Mouse (Mus musculus) CH12.LX (cell line): ENCODE measurements around the gene Fbxl14. TPM values are rescaled to one million over a fixed set of nuclear protein-coding genes. Genes with fewer than 3 reads are reported as not detected.
"Not testable (repeated sequence)": the region's sequence is repeated elsewhere in the genome, so short reads cannot be mapped to it uniquely, and the experiment has no call there.

ENCODE experiments used
- DNase-seq: peaks from one replicate; pipeline ENCODE4 v3.0.0-alpha.2; 2013; ENCODE audit errors: extremely low read depth
- H3K27ac ChIP-seq: 2 replicates; pipeline ENCODE4 v1.5.1; 2012; ENCODE audit warnings: low read depth, mild to moderate bottlenecking, control low read depth, moderate library complexity; ENCODE audit not compliant: insufficient read depth
- H3K27me3 ChIP-seq: replicated peaks from 2 replicates; pipeline ENCODE3; 2012; ENCODE audit warnings: inconsistent platforms
- H3K36me3 ChIP-seq, 2 experiments: replicated peaks in 1 of 2; 2 replicates each; pipeline versions ENCODE3 to v1.6.1; 2012; ENCODE audit warnings: inconsistent platforms in 1 of 2, low read length in 1 of 2, mild to moderate bottlenecking in 1 of 2, mixed read lengths in 1 of 2, moderate library complexity in 1 of 2; ENCODE audit not compliant: control insufficient read depth in 1 of 2, insufficient read depth in 1 of 2
- H3K4me1 ChIP-seq, 2 experiments: 2 replicates each; pipeline ENCODE4 v1.6.1; 2012; ENCODE audit warnings: inconsistent platforms in 1 of 2, moderate library complexity in 1 of 2; ENCODE audit not compliant: insufficient read depth in 2 of 2, control insufficient read depth in 1 of 2
- H3K4me2 ChIP-seq: 2 replicates; pipeline ENCODE4 v1.6.1; 2012; ENCODE audit warnings: low read depth, mild to moderate bottlenecking, control low read depth; ENCODE audit not compliant: poor library complexity, insufficient read depth, severe bottlenecking
- H3K4me3 ChIP-seq, 3 experiments: fragments of 150-350 bp in 1 of 3; sonication (generic) in 1 of 3; replicated peaks in 1 of 3; 2 replicates each; pipeline versions ENCODE3 to v1.5.1; 2011 to 2012; ENCODE audit warnings: low read depth in 2 of 3, low read length in 2 of 3, mild to moderate bottlenecking in 2 of 3, moderate library complexity in 2 of 3, control low read depth in 1 of 3, improper control_type of control experiment in 1 of 3, inconsistent platforms in 1 of 3, mixed read lengths in 1 of 3; ENCODE audit not compliant: poor library complexity in 1 of 3
- H3K79me2 ChIP-seq: replicated peaks from 2 replicates; pipeline ENCODE4 v1.6.1; 2012; ENCODE audit warnings: mild to moderate bottlenecking, moderate library complexity; ENCODE audit not compliant: control insufficient read depth, poor library complexity, insufficient read depth, severe bottlenecking; ENCODE audit errors: extremely low read depth
- H3K9ac ChIP-seq: 2 replicates; pipeline ENCODE4 v1.6.1; 2012; ENCODE audit warnings: low read depth, mild to moderate bottlenecking, control low read depth, moderate library complexity; ENCODE audit not compliant: insufficient read depth
- H3K9me3 ChIP-seq: replicated peaks from 2 replicates; pipeline ENCODE3; 2012; ENCODE audit warnings: low read length, inconsistent platforms, mixed read lengths
- CTCF ChIP-seq, 2 experiments: IDR thresholded peaks in 1 of 2; conservative IDR thresholded peaks in 1 of 2; 2 replicates each; pipeline ENCODE4 v1.5.1; 2011 to 2012; ENCODE audit warnings: low read depth in 2 of 2, low read length in 2 of 2, improper control_type of control experiment in 1 of 2, inconsistent platforms in 1 of 2, mild to moderate bottlenecking in 1 of 2, moderate library complexity in 1 of 2
- EP300 ChIP-seq: IDR thresholded peaks from 2 replicates; pipeline ENCODE4 v1.6.1; 2011; ENCODE audit warnings: low read length, improper control_type of control experiment
- MAFK ChIP-seq: IDR thresholded peaks from 2 replicates; pipeline ENCODE4 v1.6.1; 2011; ENCODE audit warnings: low read length, improper control_type of control experiment; ENCODE audit not compliant: insufficient replicate concordance
- TCF12 ChIP-seq: IDR thresholded peaks from 2 replicates; pipeline ENCODE4 v1.6.1; 2014; ENCODE audit warnings: low read depth, mild to moderate bottlenecking, inconsistent platforms, low read length, improper control_type of control experiment
- dilution Hi-C: fragments of 300-500 bp; cut with MboI; formaldehyde crosslinking; loops from 2 replicates; pipeline ENCODE4 v1.14.3; 2020; ENCODE audit warnings: low sequenced_read_pairs; ENCODE audit not compliant: extremely low pct_unique_long_range_greater_than_20kb, extremely low pct_ligation_motif_present
- in situ Hi-C: fragments of 300-500 bp; cut with MboI; formaldehyde crosslinking; loops from 3 replicates; pipeline ENCODE4 v1.14.3; 2019; ENCODE audit warnings: low sequenced_read_pairs, low pct_ligation_motif_present, low pct_unique_long_range_greater_than_20kb, mixed read lengths
- polyA plus RNA-seq: library from polyadenylated mRNA; unstranded; fragments of >175 nt; gene quantifications from 2 replicates; pipeline ENCODE4 v1.2.1, GENCODE M21; 2012; ENCODE audit warnings: low read depth; ENCODE audit not compliant: insufficient read length
- total RNA-seq, 2 experiments: library from RNA; depleted of rRNA; stranded (reverse); fragments of 300-350 nt in 1 of 2; fragments of >200 nt in 1 of 2; gene quantifications; 2 replicates each; pipeline ENCODE4 v1.2.3; 2012 to 2014

The Fbxl14 gene
- total and polyA plus RNA-seq, 3 experiments: 29.9 to 32.0 (median 30.3) TPM

DNA sequence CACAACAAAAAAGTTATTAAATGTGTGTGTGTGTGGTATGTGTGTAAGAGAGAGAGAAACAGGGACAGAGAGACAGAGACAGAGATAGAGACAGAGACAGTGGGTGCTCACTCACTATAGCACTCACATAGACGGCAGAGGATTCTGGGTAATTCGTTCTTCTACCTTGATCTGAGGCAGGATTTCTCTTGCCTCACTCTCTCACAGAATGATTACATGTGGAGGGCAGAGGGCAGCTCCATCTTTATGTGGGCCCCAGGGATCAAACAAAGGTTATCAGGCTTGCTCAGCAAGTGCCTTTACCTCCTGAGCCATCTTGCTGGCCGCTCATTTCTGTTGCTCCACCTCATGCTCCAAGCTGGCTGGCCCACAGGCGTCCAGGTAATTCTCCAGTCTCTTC is 45.1 kb upstream of the Fbxl14 start:
- TF ChIP-seq MAFK: no peak
- H3K9ac ChIP-seq: no peak overlapping the region
- peaks cover 0 to 3% of the 10 kb centered on the region in 2 experiments; a peak in 1 of 4 replicates for H3K4me1 ChIP-seq
- no peak for DNase-seq
- H3K79me2 ChIP-seq: no peaks in the 10 kb centered on the region
- no peak overlapping the region for H3K4me2 ChIP-seq
- peaks cover 0 to 30% of the 10 kb centered on the region in 2 experiments for H3K36me3 ChIP-seq
- no peak overlapping the region for H3K27ac ChIP-seq
- dilution Hi-C loops: no loop called here
- no peaks in the 10 kb centered on the region for H3K27me3 ChIP-seq
- in situ Hi-C loops: no loop called here
- no peaks in the 10 kb centered on the region for H3K9me3 ChIP-seq
- no peak overlapping the region for H3K4me3 ChIP-seq

DNA sequence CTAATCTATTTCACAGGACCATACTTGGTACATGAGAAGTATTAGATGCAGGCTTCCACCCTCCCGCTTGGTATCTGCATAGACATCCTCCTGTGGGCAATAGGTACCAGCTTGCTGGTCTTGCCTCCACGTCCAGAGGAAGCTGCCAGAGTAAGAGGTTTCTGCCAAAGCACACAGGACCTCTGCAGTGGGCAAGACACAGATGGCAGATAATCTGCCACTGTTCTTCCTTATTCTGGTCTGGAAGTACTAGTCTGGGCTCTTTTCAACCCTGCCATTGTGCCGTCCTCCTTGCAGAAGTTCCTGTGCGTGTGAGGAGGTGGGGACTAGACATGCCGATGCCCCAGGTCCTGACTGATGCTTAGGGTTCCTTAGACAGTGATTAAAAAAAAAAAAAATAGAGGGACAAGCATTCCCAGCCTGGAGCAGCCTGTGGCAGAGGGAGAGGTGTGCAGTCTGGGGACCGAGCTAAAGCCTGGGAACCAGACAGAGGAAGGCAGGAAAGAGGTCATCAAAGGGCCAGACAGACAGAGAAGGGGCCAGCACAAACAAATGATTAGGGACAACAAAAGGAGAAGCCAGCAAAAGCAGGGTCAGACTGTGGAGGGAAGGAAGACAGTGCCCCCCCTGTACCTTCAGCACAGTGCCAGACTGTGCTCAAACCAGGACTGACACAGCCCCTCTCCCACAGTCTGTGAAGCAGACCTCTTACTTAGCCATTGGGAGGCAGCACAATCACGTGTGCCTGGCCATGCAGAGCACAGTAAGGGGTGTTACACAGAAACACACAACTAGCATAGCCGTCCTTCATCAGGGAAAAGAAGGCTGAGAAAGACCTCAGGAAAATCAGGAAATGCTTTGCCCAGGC is 41.3 kb upstream of the Fbxl14 start:
- dilution Hi-C loops (no loop called here), in situ Hi-C loops (loop anchor here (5.0 kb wide), 1 partner anchor 86 kb away; no protein-coding TSS in a partner anchor)
- H3K27me3 ChIP-seq: no peaks in the 10 kb centered on the region
- TF ChIP-seq TCF12: no peak
- no peak for TF ChIP-seq EP300
- H3K9me3 ChIP-seq: no peaks in the 10 kb centered on the region
- peaks cover 0 to 32% of the 10 kb centered on the region in 2 experiments for H3K36me3 ChIP-seq
- no peak overlapping the region for H3K4me3 ChIP-seq
- no peak overlapping the region for H3K9ac ChIP-seq
- peaks cover 0 to 3% of the 10 kb centered on the region in 2 experiments; a peak in 1 of 4 replicates for H3K4me1 ChIP-seq
- no peaks in the 10 kb centered on the region for H3K79me2 ChIP-seq
- DNase-seq: no peak
- no peak overlapping the region for H3K27ac ChIP-seq
- no peak overlapping the region for H3K4me2 ChIP-seq

DNA sequence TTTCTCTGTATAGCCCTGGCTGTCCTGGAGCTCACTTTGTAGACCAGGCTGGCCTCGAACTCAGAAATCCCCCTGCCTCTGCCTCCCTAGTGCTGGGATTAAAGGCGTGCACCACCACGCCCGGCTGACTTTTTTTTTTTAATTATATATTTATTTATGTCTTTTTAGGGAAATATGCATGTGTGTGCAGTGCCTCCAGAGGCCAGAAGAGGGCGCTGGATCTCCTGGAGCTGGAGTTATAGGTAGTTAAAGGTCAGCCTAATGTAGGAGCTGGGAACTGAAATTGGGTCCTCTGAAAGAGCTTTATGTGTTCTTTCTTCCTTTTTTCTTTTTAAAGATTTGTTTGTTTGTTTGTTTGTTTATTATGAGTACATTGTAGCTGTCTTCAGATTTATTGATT is 36.7 kb upstream of the Fbxl14 start:
- not testable (repeated sequence) for H3K27me3 ChIP-seq
- DNase-seq: peak; percentile 54
- peak; percentile 37 to 40; a peak in 3 of 4 replicates for TF ChIP-seq CTCF (conservative IDR thresholded peaks at IDR 0.05 in 1 of 2, IDR thresholded peaks at IDR 0.05 in 1 of 2; ENCODE audit: low read depth in 2 of 2, low read length in 2 of 2)

More for the DNA sequence above, 36.7 kb upstream of the Fbxl14 start:
- H3K9me3 ChIP-seq, H3K27ac ChIP-seq, H3K4me3 ChIP-seq, H3K79me2 ChIP-seq, H3K9ac ChIP-seq, H3K4me2 ChIP-seq, dilution Hi-C loops: not testable (repeated sequence)
- H3K4me1 ChIP-seq: peaks cover 8 to 33% of the 10 kb centered on the region in 2 experiments
- in situ Hi-C loops: loop anchor here (10.0 kb wide), 1 partner anchor 48 kb away; no protein-coding TSS in a partner anchor
- H3K36me3 ChIP-seq: peaks cover 0 to 20% of the 10 kb centered on the region in 2 experiments
